Mouse (Mus musculus) spleen, adult 2 months (tissue): ENCODE data around the gene Uxs1. TPM values are rescaled to one million over a fixed set of nuclear protein-coding genes. Genes with fewer than 3 reads are reported as not detected.

Experiments used
- DNase-seq, 2 experiments: peaks; one replicate each; pipeline versions ENCODE4 v3.0.0 to v3.0.0-alpha.2; 2012 to 2021; ENCODE audit warnings: low spot score in 2 of 2, low read depth in 1 of 2
- H3K27ac ChIP-seq: fragments of 200-500 bp; 2 replicates; pipeline ENCODE4 v1.5.1; 2012; ENCODE audit warnings: low read length, inconsistent platforms; ENCODE audit not compliant: insufficient read depth
- H3K27me3 ChIP-seq: fragments of 200-500 bp; 2 replicates; pipeline ENCODE4 v1.6.1; 2012; ENCODE audit warnings: mild to moderate bottlenecking, moderate library complexity, low read length, inconsistent platforms; ENCODE audit not compliant: control insufficient read depth, insufficient read depth
- H3K36me3 ChIP-seq: fragments of 200-500 bp; 2 replicates; pipeline ENCODE4 v1.6.1; 2012; ENCODE audit warnings: mild to moderate bottlenecking, low read length, inconsistent platforms; ENCODE audit not compliant: control insufficient read depth, insufficient read depth
- H3K4me1 ChIP-seq: fragments of 200-500 bp; 2 replicates; pipeline ENCODE4 v1.6.1; 2011; ENCODE audit warnings: inconsistent platforms; ENCODE audit not compliant: control insufficient read depth, insufficient read depth, insufficient read length
- H3K4me3 ChIP-seq: fragments of 200-500 bp; 2 replicates; pipeline ENCODE4 v1.5.1; 2011; ENCODE audit warnings: mild to moderate bottlenecking, inconsistent platforms; ENCODE audit not compliant: insufficient read depth, insufficient read length; ENCODE audit errors: extremely low read depth
- CTCF ChIP-seq: fragments of 200-500 bp; IDR thresholded peaks from 2 replicates; pipeline ENCODE4 v1.5.1; 2011; ENCODE audit warnings: mild to moderate bottlenecking, inconsistent platforms; ENCODE audit not compliant: insufficient read depth, insufficient read length, insufficient replicate concordance; ENCODE audit errors: extremely low read depth
- POLR2A ChIP-seq: fragments of 200-500 bp; IDR thresholded peaks from 2 replicates; pipeline ENCODE4 v1.6.1; 2011; ENCODE audit warnings: low read depth, low read length, inconsistent platforms
- WGBS: fragments of 180-500 bp; shearing (Covaris S2); methylation state at CpG from one replicate; pipeline ENCODE4 v1.1.7; 2018; 5-methylcytosine and 5-hydroxymethylcytosine counted together
- polyA plus RNA-seq: library from polyadenylated mRNA; depleted of rRNA; stranded (reverse); fragments of >200 nt; gene quantifications from 2 replicates; pipeline ENCODE4 v1.2.3, GENCODE M21; 2012

Uxs1 gene
- polyA plus RNA-seq, 1 experiment: 4.9 TPM

GRCm38 (mm10) chr1:43782680-43783079 is 44.9 kb downstream of the Uxs1 start:
- H3K27ac ChIP-seq: no peak overlapping the region
- H3K4me1 ChIP-seq: no peaks in the 10 kb centered on the region
- WGBS: 94% methylated on average over 3 of the region's 3 CpGs
- DNase-seq: no peak
- H3K4me3 ChIP-seq: no peak overlapping the region
- H3K36me3 ChIP-seq: peaks cover 4% of the 10 kb centered on the region; the same call in 1 of the 2 replicates
- no peak for TF ChIP-seq CTCF
- TF ChIP-seq POLR2A: no peak
- H3K27me3 ChIP-seq: no peaks in the 10 kb centered on the region

GRCm38 (mm10) chr1:43781672-43782071 is 45.9 kb downstream of the Uxs1 start:
- no peak for DNase-seq
- H3K4me1 ChIP-seq: no peaks in the 10 kb centered on the region
- 91% methylated on average over 3 of the region's 3 CpGs for WGBS
- H3K4me3 ChIP-seq: no peak overlapping the region
- TF ChIP-seq POLR2A (no peak), CTCF (no peak)
- peaks cover 4% of the 10 kb centered on the region; the same call in 1 of the 2 replicates for H3K36me3 ChIP-seq
- no peaks in the 10 kb centered on the region for H3K27me3 ChIP-seq
- H3K27ac ChIP-seq: no peak overlapping the region

- no peak for TF ChIP-seq POLR2A
- no peak for TF ChIP-seq CTCF
- DNase-seq: no peak
- 89% methylated on average over 2 of the region's 2 CpGs for WGBS
- no peak overlapping the region for H3K4me3 ChIP-seq
- peaks cover 4% of the 10 kb centered on the region; the same call in 1 of the 2 replicates for H3K36me3 ChIP-seq
- no peak overlapping the region for H3K27ac ChIP-seq
- no peaks in the 10 kb centered on the region for H3K27me3 ChIP-seq
- no peaks in the 10 kb centered on the region for H3K4me1 ChIP-seq
These were observed 46.4 kb downstream of the Uxs1 start for GRCm38 (mm10) chr1:43781195-43781594.

GRCm38 (mm10) chr1:43776106-43776505 is 51.5 kb downstream of the Uxs1 start:
- 83% methylated on average over 3 of the region's 3 CpGs for WGBS
- TF ChIP-seq POLR2A (no peak), CTCF (no peak)
- no peak for DNase-seq
- no peak overlapping the region for H3K4me3 ChIP-seq
- peaks cover 14% of the 10 kb centered on the region for H3K36me3 ChIP-seq
- no peaks in the 10 kb centered on the region for H3K27me3 ChIP-seq
- no peaks in the 10 kb centered on the region for H3K4me1 ChIP-seq
- no peak overlapping the region for H3K27ac ChIP-seq

GRCm38 (mm10) chr1:43774126-43774525 is 53.5 kb downstream of the Uxs1 start:
- Histone ChIP-seq H3K36me3 (peaks cover 18% of the 10 kb centered on the region), H3K4me1 (no peaks in the 10 kb centered on the region), H3K4me3 (no peak overlapping the region), H3K27me3 (no peaks in the 10 kb centered on the region), H3K27ac (no peak overlapping the region)
- 94% methylated on average over 4 of the region's 4 CpGs for WGBS
- TF ChIP-seq CTCF: no peak
- TF ChIP-seq POLR2A: no peak
- no peak for DNase-seq

GRCm38 (mm10) chr1:43772694-43773093 is 54.9 kb downstream of the Uxs1 start:
- WGBS: 98% methylated on average over 3 of the region's 3 CpGs

GRCm38 (mm10) chr1:43770032-43770431 is 57.6 kb downstream of the Uxs1 start:
- peaks cover 17% of the 10 kb centered on the region for H3K36me3 ChIP-seq
- no peak overlapping the region for H3K4me3 ChIP-seq
- H3K27me3 ChIP-seq: no peaks in the 10 kb centered on the region
- TF ChIP-seq POLR2A (no peak), CTCF (no peak)
- no peak for DNase-seq
- WGBS: 93% methylated on average over 3 of the region's 3 CpGs
- no peak overlapping the region for H3K27ac ChIP-seq
- no peaks in the 10 kb centered on the region for H3K4me1 ChIP-seq

More at GRCm38 (mm10) chr1:43772694-43773093, 54.9 kb downstream of the Uxs1 start:
- Histone ChIP-seq H3K27ac (no peak overlapping the region), H3K4me3 (no peak overlapping the region), H3K27me3 (no peaks in the 10 kb centered on the region), H3K36me3 (peaks cover 16% of the 10 kb centered on the region), H3K4me1 (no peaks in the 10 kb centered on the region)
- no peak for DNase-seq
- TF ChIP-seq POLR2A: no peak
- no peak for TF ChIP-seq CTCF
